Mouse (Mus musculus) limb, embryonic 14.5 days (tissue): ENCODE measurements around the gene Rhox13. TPM values are rescaled to one million over a fixed set of nuclear protein-coding genes. Genes with fewer than 3 reads are reported as not detected.
A peak's percentile ranks its signal among the peaks of the same experiment; 100 is the strongest.

Experiments
- ATAC-seq: fragments of 200-750 bp; cut with Nextera tagmentation; 2 replicates; pipeline ENCODE4 v1.8.0; 2017; ENCODE audit warnings: low read depth, moderate number of reproducible peaks, moderate TSS enrichment; ENCODE audit not compliant: low FRiP score
- DNase-seq: peaks from one replicate; pipeline ENCODE4 v3.0.0-alpha.2; 2015; ENCODE audit warnings: low spot score
- H3K27ac ChIP-seq: fragments of 300-500 bp; sonication (generic); replicated peaks from 2 replicates; pipeline ENCODE4 v1.5.1; 2014; ENCODE audit warnings: low read depth, mild to moderate bottlenecking, low read length, moderate library complexity, mixed read lengths
- H3K27me3 ChIP-seq: fragments of 300-500 bp; sonication (generic); 2 replicates; pipeline ENCODE4 v1.6.1; 2014; ENCODE audit warnings: low read length, mixed read lengths; ENCODE audit not compliant: control insufficient read depth, insufficient read depth
- H3K36me3 ChIP-seq: fragments of 300-500 bp; sonication (generic); 2 replicates; pipeline ENCODE4 v1.6.1; 2014; ENCODE audit warnings: mild to moderate bottlenecking, low read length, moderate library complexity, mixed read lengths; ENCODE audit not compliant: control insufficient read depth, insufficient read depth
- H3K4me1 ChIP-seq: fragments of 300-500 bp; sonication (generic); 2 replicates; pipeline ENCODE4 v1.6.1; 2014; ENCODE audit warnings: antibody characterized with exemption, low read length, mixed read lengths; ENCODE audit not compliant: control insufficient read depth, insufficient read depth
- H3K4me2 ChIP-seq: fragments of 300-500 bp; sonication (generic); replicated peaks from 2 replicates; pipeline ENCODE4 v1.6.1; 2014; ENCODE audit warnings: low read depth, mild to moderate bottlenecking, low read length, moderate library complexity; ENCODE audit not compliant: severe bottlenecking
- H3K4me3 ChIP-seq: fragments of 300-500 bp; sonication (generic); replicated peaks from 2 replicates; pipeline ENCODE4 v1.5.1; 2014; ENCODE audit warnings: low read length
- H3K9ac ChIP-seq: fragments of 300-500 bp; sonication (generic); 2 replicates; pipeline ENCODE4 v1.6.1; 2014; ENCODE audit warnings: mild to moderate bottlenecking, low read depth, low read length, moderate library complexity; ENCODE audit not compliant: severe bottlenecking
- H3K9me3 ChIP-seq: fragments of 300-500 bp; sonication (generic); 2 replicates; pipeline ENCODE4 v1.6.1; 2016; ENCODE audit warnings: low read length; ENCODE audit not compliant: control insufficient read depth
- POLR2A ChIP-seq: fragments of 200-500 bp; IDR thresholded peaks from 2 replicates; pipeline ENCODE4 v1.8.0; 2012; ENCODE audit warnings: inconsistent platforms, mild to moderate bottlenecking, moderate library complexity, borderline replicate concordance; ENCODE audit not compliant: insufficient read depth, insufficient read length; ENCODE audit errors: extremely low read depth
- WGBS: fragments of 180-500 bp; shearing (Covaris S2); extraction: QIAGEN DNeasy Blood & Tissue Kit; methylation state at CpG from one replicate; pipeline ENCODE4 v1.1.7; 2014; 5-methylcytosine and 5-hydroxymethylcytosine counted together
- polyA plus RNA-seq, 2 experiments: library from polyadenylated mRNA; depleted of rRNA in 1 of 2; stranded (reverse) in 1 of 2; unstranded in 1 of 2; fragments of >200 nt; fragmentation: Nextera tagmentation in 1 of 2; extraction: Ambion mirVana in 1 of 2; gene quantifications; 2 replicates each; pipeline versions ENCODE4 v1.2.1 to v1.2.3; 2012 to 2014

The Rhox13 gene
- not detected in 2 replicates for polyA plus RNA-seq (2012; rRNA removed)
- polyA plus RNA-seq (2014; fragmentation: Nextera tagmentation; extraction: Ambion mirVana) = not detected in 2 replicates

DNA sequence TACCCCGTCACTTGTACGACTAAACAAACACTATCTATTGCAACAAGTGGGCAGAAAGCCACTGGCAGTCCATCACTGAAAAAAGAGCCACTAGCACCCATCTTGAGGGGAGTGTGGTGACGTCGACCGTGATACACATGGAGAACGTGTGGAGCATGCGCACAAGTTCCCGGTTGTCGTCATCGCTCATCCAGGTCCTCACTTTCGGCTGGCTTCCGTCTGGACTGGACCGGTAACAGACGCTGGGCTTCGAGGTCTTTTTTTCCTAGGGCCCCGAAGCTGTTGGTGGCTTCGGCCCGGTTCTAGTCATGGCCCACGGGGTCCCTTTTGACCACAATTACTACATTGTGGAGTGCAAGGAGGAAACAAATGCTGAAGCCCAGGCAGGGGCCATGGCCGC, at the start of gene Rhox13:
Gene Rhox13, plus strand, starts transcription at position 238 of the 400 bp plus-strand sequence.
- Histone ChIP-seq H3K4me1 (no peaks in the 10 kb centered on the region), H3K27ac (no peak within 1 kb of the TSS), H3K4me2 (no peak within 1 kb of the TSS), H3K9me3 (no peaks in the 10 kb centered on the region), H3K36me3 (no peaks in the 10 kb centered on the region), H3K27me3 (no peaks in the 10 kb centered on the region), H3K9ac (no peak within 1 kb of the TSS), H3K4me3 (no peak within 1 kb of the TSS)
- no peak for ATAC-seq
- no peak for TF ChIP-seq POLR2A
- WGBS = 92% methylated on average over 20 of the region's 20 CpGs
- DNase-seq = no peak

DNA sequence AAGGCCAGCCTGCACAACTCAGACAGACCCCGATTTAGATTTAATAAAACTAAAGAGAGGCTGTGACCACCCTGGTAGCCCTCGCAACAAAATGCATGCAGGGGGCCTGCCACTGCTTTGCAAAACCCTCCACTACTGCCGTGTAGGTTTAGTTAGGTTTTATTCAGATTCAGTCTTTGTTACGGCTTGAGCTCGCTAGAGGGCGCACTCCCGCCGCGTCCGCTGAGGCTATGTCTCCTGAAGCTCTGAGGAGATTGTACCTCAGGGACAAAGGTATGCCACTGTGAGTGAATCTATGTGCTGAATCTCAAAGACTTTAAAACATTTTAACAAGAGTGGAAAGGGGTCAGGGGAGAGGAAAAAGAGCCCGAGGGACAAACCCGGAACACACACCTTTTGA, 36.8 kb upstream of the Rhox13 start:
- no peak overlapping the region for H3K4me3 ChIP-seq
- WGBS = 19% methylated on average over 12 of the region's 12 CpGs
- ATAC-seq (no peak), DNase-seq (peak; percentile 12)
- no peaks in the 10 kb centered on the region for H3K27me3 ChIP-seq
- no peak overlapping the region for H3K4me2 ChIP-seq
- no peaks in the 10 kb centered on the region for H3K4me1 ChIP-seq
- TF ChIP-seq POLR2A = no peak
- H3K27ac ChIP-seq = no peak overlapping the region
- H3K9ac ChIP-seq = no peak overlapping the region
- no peaks in the 10 kb centered on the region for H3K36me3 ChIP-seq
- H3K9me3 ChIP-seq = no peaks in the 10 kb centered on the region

DNA sequence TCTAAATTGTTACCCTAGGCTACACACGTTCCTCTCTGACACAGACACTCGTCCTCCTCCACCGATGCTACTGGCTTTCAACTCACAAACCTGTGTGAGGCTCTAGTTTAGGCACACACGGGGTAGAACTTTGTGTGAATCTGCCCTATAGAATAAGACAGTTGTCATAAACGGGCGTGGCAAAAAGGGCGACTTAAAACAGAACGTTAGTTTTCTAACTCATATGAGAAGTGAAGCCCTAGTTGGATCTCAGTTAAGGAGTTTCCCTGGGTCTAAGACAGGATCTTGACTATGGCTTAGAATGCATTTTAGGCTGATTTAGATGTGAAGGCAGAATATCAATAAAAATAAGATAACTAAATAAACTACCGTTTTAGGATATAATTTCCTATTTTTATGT, 36.0 kb upstream of the Rhox13 start, which contains the start of gene Rhox11:
Gene Rhox11, minus strand, starts transcription at position 101 of the 400 bp plus-strand sequence.
- TF ChIP-seq POLR2A = no peak
- DNase-seq = no peak
- WGBS = 85% methylated on average over 9 of the region's 9 CpGs

DNA sequence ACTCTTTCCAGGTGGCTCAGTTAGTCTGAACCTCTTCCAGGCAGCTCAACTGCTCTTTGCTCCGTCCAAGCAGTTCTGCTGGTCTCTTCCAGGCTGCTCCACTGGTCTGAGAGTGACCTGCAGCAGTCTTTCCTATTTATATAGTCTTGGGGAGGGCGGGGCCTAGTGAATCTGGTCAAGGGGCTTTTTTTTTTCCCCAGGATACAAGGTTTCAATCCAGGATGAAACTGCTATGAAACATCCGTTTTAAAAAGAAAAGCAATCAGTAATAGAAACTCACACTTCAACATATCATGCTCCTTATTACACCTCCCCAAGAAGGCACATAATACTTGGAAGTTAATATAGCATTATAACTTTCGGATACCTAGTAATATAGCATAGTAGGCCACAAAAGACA, 10.2 kb upstream of the Rhox13 start, which contains the start of gene Rhox12:
Gene Rhox12, minus strand, starts transcription at position 101 of the 400 bp plus-strand sequence.
- no peak for ATAC-seq

More for the DNA sequence above, 36.0 kb upstream of the Rhox13 start, which contains the start of gene Rhox11:
- H3K4me3 ChIP-seq = no peak within 1 kb of the TSS
- no peak for ATAC-seq
- H3K9ac ChIP-seq = no peak within 1 kb of the TSS
- no peak within 1 kb of the TSS for H3K4me2 ChIP-seq
- H3K9me3 ChIP-seq = no peaks in the 10 kb centered on the region
- H3K4me1 ChIP-seq = no peaks in the 10 kb centered on the region
- H3K36me3 ChIP-seq = no peaks in the 10 kb centered on the region
- H3K27ac ChIP-seq = no peak within 1 kb of the TSS
- H3K27me3 ChIP-seq = no peaks in the 10 kb centered on the region

DNA sequence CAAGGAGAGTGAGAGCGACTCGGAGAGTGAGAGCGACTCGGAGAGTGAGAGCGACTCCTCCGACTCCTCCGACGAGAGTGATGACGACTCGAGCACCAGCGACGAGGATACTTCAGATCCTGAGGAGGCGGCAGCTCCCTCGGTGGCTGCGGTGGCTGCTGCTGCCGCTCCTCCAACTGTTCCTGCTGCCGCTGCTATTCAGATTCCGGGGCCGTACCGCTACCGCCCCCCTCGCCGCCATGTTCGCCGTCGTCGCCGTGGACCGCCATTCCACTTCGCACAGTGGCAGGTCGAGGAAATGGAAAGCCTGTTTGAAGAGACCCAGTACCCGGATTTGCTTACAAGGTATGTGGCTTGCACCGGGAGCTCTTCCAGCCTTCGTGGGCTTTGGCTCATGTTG, 459 bp downstream of the Rhox13 start:
- Histone ChIP-seq H3K9ac (no peak overlapping the region), H3K4me2 (no peak overlapping the region), H3K4me1 (no peaks in the 10 kb centered on the region), H3K36me3 (no peaks in the 10 kb centered on the region), H3K4me3 (no peak overlapping the region), H3K27ac (no peak overlapping the region), H3K9me3 (no peaks in the 10 kb centered on the region), H3K27me3 (no peaks in the 10 kb centered on the region)
- ATAC-seq (no peak), DNase-seq (no peak)
- no peak for TF ChIP-seq POLR2A
- WGBS = 95% methylated on average over 24 of the region's 34 CpGs

More for the DNA sequence above, 10.2 kb upstream of the Rhox13 start, which contains the start of gene Rhox12:
- Histone ChIP-seq H3K4me2 (no peak within 1 kb of the TSS), H3K9me3 (no peaks in the 10 kb centered on the region), H3K36me3 (no peaks in the 10 kb centered on the region), H3K27ac (no peak within 1 kb of the TSS), H3K9ac (no peak within 1 kb of the TSS), H3K4me3 (no peak within 1 kb of the TSS), H3K4me1 (no peaks in the 10 kb centered on the region), H3K27me3 (no peaks in the 10 kb centered on the region)
- no peak for TF ChIP-seq POLR2A
- DNase-seq = no peak
- WGBS = 72% methylated on average over 4 of the region's 4 CpGs

DNA sequence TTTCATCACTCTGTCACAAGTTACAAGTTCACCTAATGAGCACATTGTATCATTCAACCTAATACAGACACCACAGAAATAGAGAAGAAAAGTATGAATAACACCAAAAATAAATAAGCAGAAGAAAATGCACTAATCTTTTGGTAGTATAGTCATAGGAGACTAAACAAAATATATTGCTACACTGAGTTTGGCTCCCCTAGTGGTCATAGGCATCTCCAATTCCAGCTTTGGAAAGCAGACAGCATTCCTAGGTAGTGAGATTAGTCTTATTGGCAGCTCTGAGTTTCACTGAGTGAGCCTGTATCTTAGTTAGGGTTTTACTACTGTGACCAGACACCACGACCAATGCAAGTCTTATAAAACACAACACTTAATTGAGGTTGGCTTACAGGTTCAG, 38.1 kb downstream of the Rhox13 start:
- WGBS = 56% methylated on average over 1 of the region's 1 CpGs
- ATAC-seq = no peak
- DNase-seq = no peak
- H3K9ac ChIP-seq = no peak overlapping the region
- no peak overlapping the region for H3K27ac ChIP-seq
- H3K4me1 ChIP-seq = no peaks in the 10 kb centered on the region
- TF ChIP-seq POLR2A = no peak
- H3K27me3 ChIP-seq = no peaks in the 10 kb centered on the region
- H3K4me2 ChIP-seq = no peak overlapping the region
- H3K9me3 ChIP-seq = no peaks in the 10 kb centered on the region
- H3K4me3 ChIP-seq = no peak overlapping the region
- H3K36me3 ChIP-seq = no peaks in the 10 kb centered on the region
